Mouse (Mus musculus): ENCODE measurements around the gene Gypa.

The Gypa gene

DNA sequence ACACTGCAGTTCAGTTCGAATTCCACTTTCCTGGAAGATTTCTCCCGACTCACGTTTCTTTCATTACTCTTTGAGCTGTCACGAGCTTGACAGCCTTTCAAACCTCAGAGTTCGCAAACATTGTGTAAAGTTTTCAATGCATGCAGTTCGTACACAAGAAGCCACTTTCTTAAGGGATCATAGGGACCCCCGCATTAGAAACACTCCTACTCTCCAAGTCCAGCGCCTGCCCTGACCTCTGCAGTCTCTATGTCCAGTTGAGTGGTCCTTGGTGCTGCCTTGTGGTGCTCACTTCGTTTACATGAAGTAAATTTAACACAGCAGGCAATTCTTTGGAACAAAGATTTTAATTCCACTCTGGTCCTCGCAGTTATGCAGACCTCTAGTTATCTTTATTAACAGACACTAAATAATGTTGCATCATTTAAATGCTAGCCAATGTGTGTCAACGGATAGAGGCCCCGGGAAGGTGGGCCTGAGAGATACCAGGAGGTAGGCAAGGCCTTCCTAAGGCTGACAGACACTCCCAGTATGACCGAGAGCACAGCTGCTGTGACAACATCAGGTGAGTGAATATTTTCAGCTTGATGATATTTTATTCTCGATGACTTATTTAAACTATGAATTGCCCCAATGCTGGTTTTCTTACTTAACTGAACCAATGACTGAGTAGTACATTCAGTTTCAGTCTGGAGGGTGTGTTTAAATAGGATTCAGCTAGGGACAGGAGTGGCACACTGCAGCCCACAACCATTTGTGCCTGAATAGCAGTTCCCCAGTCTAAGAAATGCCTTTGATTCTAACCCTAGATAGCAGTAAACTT lies at the start of gene Gypa:
Gene Gypa (plus strand): TSS at position 259 of the 823 bp plus-strand sequence.
- DNase-seq, result no peak

GRCm38 (mm10) chr8:80444534-80445072 lies 49.0 kb upstream of the Gypa start:
- peak; percentile 10 for DNase-seq

DNA sequence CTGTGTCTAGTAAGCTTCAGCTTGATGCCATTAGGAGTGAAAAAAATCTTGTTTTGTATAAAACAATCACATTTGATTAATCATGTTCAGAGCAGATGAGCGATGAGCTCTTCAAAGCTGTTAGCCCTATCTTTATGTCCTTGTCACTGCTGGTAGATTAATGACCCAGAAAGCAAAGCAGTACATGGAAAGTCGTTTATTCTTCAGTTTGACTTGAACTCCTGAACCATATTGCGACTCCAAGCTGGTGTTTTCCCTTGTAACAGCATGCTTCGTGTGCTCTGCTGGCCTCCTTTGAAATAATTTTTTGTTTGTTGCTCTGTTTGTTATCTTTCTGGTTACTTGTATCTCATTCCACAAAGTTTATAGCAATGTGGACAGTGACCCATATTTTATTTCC lies 46.4 kb upstream of the Gypa start:
- DNase-seq, result no peak

DNA sequence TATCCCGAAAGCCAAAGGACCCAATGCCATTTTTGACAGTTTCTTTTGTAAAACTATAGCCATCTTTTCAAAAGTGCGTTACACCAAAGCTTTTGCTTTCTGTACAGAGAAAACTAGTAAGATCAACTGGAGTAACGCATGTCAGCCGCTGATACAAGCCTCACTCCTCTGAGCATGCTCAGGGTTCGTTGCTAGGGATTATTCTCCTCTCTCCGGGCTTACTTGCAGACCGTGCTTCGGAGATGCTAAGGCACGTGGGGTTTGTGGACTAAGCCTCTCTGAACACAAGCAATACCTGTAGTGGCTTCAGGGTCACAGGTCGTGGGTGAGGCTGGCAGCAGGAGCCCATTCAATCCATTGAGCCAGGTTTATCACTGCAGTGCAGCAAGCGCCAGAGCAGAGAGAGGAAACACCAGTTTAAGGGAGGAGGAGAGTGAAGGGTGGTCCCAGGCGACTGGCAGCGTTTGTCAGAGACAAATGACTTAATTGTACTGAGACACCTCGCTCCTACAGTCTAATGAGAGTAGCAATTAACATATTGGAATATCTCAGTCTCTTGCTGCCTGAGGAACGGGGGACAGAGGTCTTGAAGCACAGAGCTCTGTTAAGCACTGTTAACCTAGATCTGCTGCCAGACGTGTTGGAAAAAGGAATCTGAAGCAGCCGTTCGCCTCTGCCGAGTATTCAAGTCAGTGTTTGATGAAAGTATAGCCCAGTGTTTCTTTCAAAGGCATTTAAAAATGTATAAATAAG lies 41.5 kb upstream of the Gypa start:
- DNase-seq, result no peak

- no peak for DNase-seq
These were observed 30.1 kb upstream of the Gypa start for GRCm38 (mm10) chr8:80463450-80463917.

- DNase-seq, result peak; percentile 69
These were observed 18.6 kb upstream of the Gypa start for GRCm38 (mm10) chr8:80474971-80475370.

GRCm38 (mm10) chr8:80478156-80478555 lies 15.4 kb upstream of the Gypa start:
- no peak for DNase-seq

DNA sequence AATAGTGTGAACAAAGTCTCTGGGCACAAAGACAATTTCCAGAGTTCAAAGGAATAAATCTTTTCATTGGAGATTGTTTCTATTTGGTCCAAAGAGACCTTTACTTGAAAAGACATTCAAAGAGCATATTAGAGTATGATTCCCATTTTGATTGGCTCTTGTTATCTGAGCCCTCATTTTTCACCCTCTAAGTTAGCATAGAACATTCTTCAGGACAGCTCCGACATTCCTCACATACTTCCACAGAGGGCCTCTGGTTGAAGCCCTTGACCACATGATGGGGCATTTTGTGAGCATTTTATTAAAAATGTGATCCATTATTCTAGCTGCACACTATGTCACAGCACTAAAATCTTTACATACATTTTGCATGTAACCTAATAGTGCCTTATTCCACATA lies 14.5 kb upstream of the Gypa start:
- DNase-seq, result no peak

DNA sequence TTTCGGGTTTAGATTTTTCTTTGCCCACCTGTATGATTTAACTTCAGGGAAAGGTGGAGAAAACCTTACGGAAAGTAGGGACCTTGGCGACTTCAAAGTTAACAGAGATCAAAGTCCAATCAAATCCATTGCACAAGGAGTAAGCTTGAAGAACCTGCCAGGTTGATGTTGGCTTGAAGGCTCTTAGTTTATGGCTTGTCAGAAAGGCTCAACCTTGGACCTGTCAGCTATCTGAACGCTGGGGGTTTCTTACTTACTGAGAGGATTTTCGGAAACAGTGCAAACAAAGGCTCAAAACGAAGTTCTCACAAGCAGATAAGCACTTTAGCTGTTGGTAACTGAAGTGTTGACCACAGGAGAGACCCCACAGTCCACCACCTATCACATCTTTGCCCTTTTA lies 11.4 kb upstream of the Gypa start:
- no peak for DNase-seq

DNA sequence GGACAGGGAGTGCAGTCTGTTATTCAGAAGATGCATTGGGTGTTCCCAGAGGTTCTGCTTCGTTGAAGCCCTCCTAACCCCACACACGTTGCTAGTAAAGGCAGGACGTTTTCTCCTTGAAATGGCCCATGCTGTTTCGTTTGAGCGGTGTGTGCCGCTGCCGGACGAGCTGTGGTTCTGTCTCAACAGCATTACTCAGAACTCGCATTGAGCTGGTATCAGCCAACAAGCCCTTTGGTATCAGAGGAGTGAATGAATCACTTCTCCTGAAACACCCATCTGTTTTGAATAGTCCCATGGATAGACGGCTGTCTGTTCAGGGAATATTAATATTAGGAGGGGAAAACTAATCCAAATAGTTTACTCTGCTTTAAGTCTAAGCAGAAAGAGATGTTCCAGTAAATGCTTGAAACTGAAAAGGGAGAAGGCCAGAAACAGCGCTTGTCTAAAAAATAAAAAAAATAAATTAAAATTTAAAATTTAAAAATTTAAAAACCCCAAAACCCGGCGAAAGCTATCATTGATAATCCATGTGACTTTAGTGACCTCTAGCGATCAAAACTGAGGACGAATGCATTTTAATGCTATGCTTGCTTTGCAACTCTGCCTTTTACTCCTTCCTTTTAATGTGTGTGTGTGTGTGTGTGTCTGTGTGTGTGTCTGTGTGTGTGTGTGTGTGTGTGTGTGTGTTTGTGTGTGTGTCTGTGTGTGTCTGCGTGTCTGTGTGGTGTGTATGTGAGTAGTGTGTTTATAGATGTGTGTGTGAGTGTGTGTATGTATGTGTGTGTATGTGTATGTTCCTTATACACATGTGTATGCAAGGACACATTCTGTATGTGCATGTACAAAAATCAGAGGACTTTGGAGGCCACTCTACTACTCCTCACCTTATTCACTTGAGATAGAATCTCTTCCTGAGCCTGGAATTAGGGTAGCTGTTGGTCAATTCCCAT lies 10.5 kb upstream of the Gypa start:
- DNase-seq, result peak; percentile 62

DNA sequence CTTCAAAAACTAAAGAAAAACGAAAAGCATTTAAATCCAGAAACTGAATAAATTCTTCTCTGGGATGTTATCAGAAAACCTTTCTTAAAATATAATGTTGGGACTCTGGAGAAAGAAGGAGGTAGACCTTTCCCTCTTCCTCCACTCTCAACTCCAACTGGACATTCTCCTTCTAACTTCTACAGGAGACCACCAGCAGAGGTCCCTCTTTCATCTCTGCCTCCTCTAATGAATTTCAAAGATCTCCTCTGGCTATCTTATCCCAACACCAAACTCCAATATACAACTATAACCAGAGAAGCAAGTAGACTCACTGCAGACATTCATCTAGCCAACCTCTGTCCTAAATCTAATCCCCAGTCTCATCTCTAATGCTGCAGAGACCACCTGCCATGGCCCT lies 2.0 kb upstream of the Gypa start:
- DNase-seq, result no peak

GRCm38 (mm10) chr8:80492987-80493441 lies 567 bp upstream of the Gypa start:
- peak; percentile 58 for DNase-seq

- no peak for DNase-seq
These were observed 722 bp downstream of the Gypa start for GRCm38 (mm10) chr8:80494346-80494660.

DNA sequence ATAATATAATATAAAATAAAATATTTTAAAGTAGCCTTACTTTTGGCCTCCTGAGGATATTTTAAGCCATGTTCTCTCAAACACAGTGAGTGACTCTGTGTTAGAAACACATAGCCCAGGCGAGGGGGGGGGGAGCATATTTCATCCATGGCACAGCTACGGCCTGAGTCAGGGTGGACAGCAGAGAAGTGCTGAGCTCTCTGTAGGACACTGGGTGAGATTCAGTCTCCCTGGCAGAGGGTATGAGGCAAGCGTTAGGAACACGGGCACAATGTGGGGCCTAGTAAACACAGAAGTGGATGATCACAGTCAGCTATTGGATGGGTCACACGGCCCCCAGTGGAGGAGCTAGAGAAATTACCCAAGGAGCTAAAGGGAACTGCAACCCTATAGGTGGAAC lies 1.2 kb downstream of the Gypa start:
- no peak for DNase-seq

GRCm38 (mm10) chr8:80495527-80495926 lies 1.9 kb downstream of the Gypa start:
- no peak for DNase-seq

GRCm38 (mm10) chr8:80497323-80497722 lies 3.7 kb downstream of the Gypa start:
- DNase-seq, result no peak

GRCm38 (mm10) chr8:80500244-80500643 lies 6.7 kb downstream of the Gypa start:
- no peak for DNase-seq

- DNase-seq, result no peak
These were observed 7.2 kb downstream of the Gypa start for GRCm38 (mm10) chr8:80500773-80501172.

- no peak for DNase-seq
These were observed 7.7 kb downstream of the Gypa start for GRCm38 (mm10) chr8:80501283-80501682.

DNA sequence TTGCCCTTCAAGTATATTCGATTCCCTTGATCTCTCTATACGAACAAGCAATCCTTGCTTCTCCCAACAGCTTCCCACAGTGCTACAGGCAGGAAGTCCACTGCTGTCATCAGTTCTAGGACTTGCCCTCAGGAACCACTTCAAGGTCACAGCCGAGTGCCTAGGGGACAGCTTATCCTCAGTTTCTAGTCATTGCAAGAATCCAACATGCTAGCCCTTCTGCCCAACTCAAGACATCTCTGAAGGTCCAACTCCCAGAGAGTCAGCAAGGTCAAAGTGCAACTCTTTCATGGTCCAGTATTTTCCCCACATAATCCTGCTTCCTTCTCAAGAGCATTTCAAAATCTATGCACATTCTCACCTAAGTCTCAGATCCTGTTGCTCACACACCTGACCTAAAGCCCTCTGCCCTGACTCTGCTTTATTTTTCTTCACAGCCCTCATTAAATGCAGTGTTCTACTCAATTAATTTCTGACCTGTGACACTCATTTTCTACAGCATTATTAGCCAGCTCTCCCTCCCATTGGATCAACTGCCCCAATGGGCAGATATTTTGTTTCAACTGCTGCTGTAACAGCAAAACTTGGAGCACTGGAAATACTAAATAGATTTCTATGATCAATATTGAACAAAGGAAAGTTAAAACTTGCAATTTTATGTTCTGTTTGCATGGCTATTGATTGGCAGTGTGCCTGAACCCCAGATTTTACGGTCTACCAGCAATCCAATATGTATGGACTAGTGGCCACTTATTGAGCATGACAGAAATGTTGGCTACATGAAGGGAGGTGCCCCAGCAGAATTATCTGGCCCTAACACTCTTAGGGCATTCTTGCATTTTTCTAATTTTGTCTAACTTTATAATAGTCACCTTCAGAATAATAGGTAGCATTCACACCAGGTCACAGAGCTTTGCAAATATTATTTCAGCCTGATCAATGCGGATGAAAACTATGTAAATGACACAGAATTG lies 33.1 kb downstream of the Gypa start:
- DNase-seq, result no peak

- DNase-seq, result no peak
These were observed 48.3 kb downstream of the Gypa start for GRCm38 (mm10) chr8:80541836-80542235.

GRCm38 (mm10) chr8:80550436-80550835 lies 56.9 kb downstream of the Gypa start:
- no peak for DNase-seq
